Mouse (Mus musculus) liver, embryonic 14.5 days (tissue): Measurements from ENCODE around the gene Gss.

Experiments used
- CTCF ChIP-seq: IDR thresholded peaks from 2 replicates; pipeline ENCODE4 v1.5.1; 2016; ENCODE audit warnings: antibody characterized with exemption, low read depth, control low read depth
- EP300 ChIP-seq: IDR thresholded peaks from 2 replicates; pipeline ENCODE4 v1.6.1; 2016; ENCODE audit warnings: antibody characterized with exemption, low read depth

DNA sequence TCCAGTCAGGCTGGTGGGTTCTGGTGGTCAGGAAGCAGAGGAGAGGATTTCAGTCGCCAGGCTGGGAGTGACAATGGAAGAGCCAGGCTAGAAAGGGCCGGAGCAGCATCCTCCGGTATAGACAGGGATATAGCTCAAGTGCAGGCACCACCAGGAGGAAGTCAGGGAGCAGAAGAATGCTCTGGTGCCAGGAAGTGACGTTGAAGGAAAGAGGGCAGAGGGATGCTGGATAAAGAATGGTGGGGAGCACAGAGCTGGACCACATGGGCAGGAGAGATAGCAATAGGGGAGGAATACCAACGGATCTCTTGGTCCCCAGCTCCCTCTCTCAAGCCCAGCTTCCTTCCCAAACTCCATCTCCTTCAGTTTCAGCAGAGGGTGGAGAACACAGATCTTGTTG, 79.1 kb downstream of the Gss start:
- TF ChIP-seq CTCF (no peak), EP300 (no peak)
